Mouse (Mus musculus) natural killer cell, adult 2 months (primary cell): ENCODE data around the gene Plcxd1.
"Not testable (repeated sequence)": the region's sequence is repeated elsewhere in the genome, so short reads cannot be mapped to it uniquely, and the experiment has no call there.

Experiments used
- DNase-seq, 2 experiments: peaks; one replicate each; pipeline ENCODE4 v3.0.0; 2022; ENCODE audit warnings: low spot score in 2 of 2

Plcxd1 gene

DNA sequence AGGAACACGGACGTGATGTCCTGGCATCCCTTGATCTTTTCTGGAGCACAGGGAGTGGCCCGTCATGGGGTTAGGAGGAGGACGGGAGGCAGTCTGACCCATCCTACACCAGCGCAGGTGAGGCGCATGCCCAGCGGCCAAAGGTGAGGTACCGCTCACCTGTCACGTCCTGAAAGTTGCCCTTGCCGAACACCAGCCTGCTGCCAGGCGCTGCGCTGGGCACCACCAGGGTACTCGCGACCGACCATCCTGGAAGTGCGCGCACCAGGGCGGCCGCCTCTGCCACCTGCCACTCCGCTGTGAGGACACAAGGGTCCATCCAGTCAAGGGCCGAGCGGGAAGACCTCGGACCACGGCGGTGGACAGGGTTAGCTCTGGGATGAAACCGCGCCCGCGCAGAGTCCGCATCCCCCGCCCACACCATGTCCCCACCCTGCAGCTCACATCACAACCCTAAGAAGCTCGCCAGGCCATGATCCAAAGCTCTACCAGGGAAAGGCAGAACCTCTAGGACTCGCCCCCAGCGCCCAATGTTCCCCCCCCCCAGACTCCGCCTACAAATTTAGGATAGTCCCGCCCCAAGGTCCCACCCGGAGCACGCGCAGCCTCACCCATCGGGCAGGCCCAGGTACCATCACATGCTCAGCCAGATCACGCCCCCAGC, 7.3 kb downstream of the Plcxd1 start:
- no peak for DNase-seq

DNA sequence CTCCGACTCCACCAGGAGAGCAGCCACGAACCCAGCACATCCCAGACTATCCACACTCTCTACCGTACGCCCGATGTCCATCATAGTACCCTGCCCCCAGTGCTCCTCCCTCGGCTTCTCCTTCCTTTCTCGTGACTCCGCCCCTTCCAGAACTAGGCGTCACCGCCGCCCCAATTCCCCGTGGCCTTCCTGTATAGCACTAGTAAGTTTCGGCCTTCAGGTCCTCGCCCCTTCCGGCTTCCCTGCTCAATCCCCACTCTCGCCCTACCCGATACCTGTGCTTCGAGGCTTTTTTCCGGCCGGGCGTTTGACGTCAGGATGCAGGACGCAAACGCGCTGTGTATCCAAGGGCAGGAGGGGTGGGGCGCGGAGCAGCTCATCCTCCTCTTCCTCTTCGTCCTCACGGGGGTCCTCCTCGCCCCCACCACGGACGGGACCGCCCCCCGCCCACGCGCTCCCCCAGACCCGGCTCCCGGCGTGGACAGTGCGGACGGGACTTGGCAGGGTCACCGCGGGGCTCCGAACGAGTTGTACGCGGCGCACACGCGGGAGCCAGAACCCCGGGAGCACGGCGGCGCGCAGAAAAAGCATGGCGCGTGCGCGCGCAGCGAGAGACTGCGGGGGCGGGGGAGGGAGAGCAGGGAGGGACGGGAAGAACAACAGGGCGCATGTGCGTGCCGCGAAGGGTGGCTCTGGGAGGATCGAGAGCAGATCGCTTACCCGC, 8.0 kb downstream of the Plcxd1 start, which contains the start of gene Gtpbp6:
Gtpbp6 (minus strand) TSS at position 617 of the 724 bp plus-strand sequence.
- peak; percentile 82 to 85 for DNase-seq

DNA sequence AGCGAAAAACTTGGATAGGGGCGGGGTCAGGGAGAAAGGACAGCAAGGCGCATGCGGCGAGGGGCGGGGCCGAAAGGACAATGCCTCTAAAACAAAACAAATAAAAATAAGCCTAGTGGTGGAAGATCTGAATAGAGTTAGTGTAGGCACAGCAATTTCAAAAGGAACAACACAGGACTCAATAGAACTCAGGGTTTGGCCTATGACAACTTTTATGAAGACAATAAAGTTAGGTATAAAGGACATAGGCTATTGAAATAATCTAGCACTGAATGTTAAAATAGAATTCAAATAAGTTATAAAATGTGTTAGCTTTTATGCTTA, 8.5 kb downstream of the Plcxd1 start:
- peak in 1 of 2 experiments; percentile 93 for DNase-seq

DNA sequence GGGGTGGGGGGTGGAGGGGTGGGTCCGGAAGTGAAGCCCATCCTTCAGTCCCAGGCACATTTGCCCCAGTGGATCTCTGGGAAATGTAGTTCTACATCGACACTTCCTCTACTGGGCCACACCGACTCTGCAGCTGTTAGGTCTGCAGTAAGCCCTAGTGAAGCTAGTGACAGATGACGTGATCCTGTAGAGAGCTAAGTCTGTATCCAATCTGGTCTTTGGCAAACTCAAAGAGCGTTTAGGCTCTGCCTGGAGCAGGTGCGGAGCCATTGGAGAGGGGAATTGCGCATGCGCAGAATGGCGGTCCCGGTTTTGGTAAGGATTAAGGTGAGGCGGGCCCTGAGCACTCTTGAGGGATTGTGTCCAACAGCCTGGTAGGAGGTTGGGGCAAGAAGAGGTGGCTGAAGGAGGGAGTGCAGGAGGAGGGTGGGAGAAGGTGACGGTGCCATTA, 10.2 kb downstream of the Plcxd1 start, which contains the start of gene Zfp605:
Zfp605 (plus strand) TSS at position 102 of the 451 bp plus-strand sequence.
- peak; percentile 75 to 82 for DNase-seq

DNA sequence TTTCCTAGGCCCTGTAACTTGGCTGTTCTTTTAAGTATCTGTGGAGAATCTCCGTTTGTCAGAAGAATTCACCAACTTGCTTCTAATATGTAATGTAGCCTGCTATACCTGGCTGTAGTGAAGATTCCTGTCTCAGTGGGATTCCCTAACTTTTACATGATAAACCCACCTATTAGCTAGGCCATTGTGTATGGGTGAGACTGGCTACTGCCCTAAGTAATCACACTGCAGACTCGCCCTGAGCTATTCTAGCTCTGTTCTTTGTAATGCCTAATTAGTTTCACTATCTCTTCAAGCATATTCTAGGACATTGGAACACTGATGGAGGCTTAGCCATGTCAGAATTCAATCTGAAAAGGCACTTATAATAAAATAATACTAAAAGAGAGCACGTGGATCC, 22.6 kb downstream of the Plcxd1 start:
- DNase-seq = not testable (repeated sequence)

DNA sequence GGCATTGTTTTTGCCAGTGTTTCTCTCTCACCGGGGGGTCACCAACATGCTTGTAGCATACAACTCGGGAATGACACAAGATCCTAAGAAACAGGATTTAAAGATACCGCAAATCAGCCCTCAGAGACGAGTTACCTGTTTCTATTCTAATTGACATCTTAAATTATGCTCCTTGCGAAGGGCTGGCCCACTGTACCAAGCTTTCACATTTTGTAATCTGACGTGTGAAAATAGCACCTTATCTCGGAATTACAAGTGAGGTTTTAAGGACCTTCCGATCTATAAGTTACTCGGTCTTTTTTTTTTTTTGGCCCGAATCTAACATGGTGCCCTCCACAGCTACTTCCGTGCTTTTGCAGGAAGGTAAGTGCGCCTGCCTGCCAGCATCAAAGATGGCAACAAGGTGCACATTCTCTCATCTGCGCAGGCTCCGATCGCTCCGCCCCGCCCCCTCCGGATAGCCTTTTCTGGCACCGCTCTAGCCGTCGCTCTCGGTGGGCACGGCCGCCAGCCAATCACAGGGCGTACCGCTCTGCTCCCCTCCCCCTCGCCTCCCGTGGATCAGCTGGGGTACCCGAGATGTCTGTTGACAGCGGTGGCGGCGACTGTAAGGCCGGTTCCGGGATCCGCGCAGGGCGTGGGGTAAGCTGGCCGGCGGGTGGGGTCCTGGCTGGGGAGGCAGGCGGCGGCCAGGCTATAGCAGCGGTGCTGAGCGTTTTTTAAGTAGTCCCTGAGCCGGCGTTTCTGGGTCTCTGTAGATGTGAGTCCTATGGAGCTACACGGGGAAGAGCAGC, 35.7 kb downstream of the Plcxd1 start, which contains the start of gene Chfr:
Chfr (plus strand) TSS at position 550 of the 794 bp plus-strand sequence.
- peak; percentile 99 to 100 for DNase-seq

DNA sequence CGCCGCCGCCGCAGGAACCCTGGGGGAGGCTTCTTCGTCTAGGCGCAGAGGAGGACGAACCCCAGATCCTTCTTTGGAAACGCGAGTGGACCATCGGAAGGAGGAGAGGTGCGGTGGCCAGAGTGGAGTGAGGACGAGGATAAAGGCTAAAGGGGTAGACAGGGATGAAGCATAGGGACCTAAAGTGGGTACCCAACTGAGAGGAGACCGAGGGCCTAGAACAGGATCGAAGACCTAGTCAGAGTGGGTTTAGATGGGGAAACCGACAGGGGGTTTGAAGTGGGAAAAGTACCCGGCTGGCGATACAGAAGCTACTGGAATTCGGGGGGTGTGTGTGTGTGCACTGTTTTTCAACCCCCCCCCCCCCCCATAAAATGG, 36.3 kb downstream of the Plcxd1 start:
- DNase-seq = no peak

DNA sequence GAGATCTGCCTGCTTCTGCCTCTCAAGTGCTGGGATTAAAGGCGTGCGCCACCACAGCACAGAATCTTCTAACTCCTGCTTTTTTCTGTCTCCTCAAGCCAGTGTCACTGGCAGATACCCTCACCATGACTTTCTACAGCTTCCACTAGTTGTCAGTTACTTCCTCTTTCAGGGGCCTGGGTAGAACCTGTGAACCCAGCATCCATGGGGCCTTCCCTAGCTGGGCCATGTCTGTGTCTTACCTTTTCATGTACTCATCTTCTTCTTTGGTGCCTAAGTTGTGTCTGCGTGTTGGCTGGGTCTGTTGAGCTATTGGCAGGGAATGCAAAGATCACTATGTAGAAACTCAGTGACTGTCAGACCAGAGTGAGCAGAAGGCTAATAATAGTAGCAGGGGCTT, 38.0 kb downstream of the Plcxd1 start:
- no peak for DNase-seq

DNA sequence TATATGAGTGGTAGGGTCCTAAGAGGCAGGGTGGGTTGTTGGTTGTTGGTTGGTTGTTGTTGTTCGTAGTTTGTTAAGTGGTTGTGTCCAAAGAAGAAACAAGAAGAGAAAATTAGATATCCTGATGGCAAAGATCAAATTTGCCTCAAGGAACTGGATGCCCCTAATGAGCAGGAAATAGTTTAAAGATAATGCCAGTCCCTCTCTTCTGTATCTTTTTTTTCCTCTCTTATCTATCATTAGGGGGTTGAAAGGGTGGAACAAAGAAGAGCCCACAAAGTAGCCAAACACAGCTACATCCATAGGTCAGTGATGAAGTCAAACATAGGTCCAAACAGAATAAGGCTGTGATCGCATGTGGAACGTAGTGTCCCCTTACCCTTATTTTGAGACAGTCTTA, 39.6 kb downstream of the Plcxd1 start:
- DNase-seq = no peak

DNA sequence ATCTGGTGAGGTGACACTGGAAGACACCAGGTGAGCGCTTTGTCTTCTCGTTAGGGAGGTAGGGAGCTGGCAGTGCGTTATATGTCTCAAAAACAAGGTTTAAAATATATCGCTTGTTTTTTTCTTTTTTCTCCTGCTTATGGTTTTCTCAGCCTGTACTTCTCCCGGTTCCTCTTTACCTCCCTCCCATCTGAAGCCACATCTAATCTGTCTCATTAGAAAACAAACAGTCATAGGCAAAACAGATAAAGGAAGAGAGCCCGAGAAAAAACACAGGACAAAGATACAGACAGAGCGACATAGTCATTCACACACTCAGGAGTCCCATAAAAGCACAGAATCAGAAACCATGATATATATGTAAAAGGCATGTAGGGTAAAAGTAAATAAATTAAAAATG, 40.7 kb downstream of the Plcxd1 start:
- no peak for DNase-seq

DNA sequence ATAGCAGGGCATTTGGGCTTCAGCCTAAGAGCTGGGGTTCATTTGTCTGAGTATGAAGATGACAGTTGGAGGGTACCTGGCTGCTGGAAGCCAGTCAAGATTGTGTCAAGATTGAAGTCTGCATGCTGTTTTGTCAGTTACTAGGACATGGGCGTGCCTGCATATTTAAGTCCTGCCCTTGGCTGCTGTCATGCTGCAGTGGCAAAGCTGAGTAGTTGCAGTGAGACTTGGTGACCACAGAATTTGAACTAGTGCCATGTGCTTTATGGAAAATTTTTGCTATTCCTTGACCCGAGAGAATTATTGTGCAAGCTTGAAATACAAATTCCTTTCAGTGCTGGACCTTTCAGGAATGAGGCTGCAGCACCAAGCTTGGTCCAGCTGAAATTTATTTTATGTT, 42.5 kb downstream of the Plcxd1 start:
- no peak for DNase-seq

DNA sequence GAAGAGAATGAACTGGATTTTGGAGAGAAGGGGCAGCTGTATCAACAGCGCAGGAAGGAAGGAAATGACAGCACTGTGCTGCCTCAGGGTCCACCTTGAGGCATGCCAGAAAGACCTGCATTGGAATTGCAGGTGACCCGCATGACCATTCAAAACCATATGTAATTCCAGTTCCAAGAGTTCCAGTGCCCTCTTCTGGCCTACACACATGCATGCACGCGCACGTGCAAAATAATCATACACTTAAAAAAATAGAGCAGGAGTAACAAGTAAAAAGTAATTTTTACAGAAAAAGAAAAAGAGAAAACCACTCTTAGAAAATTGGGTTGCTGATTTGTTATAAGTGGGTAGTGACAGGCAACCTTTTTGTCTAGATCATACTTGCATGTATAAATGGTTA, 43.2 kb downstream of the Plcxd1 start:
- DNase-seq = no peak
